Mouse (Mus musculus) hindbrain, postnatal 0 days (tissue): Measurements from ENCODE around the gene Fam186b. TPM values are rescaled to one million over a fixed set of nuclear protein-coding genes. Genes with fewer than 3 reads are reported as not detected.

ENCODE experiments used
- ATAC-seq: fragments of 200-750 bp; cut with Nextera tagmentation; 2 replicates; pipeline ENCODE4 v1.8.0; 2017; ENCODE audit warnings: mild to moderate bottlenecking, moderate TSS enrichment, moderate library complexity
- DNase-seq: peaks from one replicate; pipeline ENCODE4 v3.0.0-alpha.2; 2015; ENCODE audit warnings: low spot score
- H3K27ac ChIP-seq: fragments of 300-500 bp; sonication (generic); 2 replicates; pipeline ENCODE4 v1.5.1; 2014; ENCODE audit warnings: mild to moderate bottlenecking
- H3K27me3 ChIP-seq: fragments of 300-500 bp; sonication (generic); 2 replicates; pipeline ENCODE4 v1.6.1; 2014; ENCODE audit warnings: low read length, mixed read lengths; ENCODE audit not compliant: insufficient read depth
- H3K36me3 ChIP-seq: fragments of 300-500 bp; sonication (generic); 2 replicates; pipeline ENCODE4 v1.6.1; 2014; ENCODE audit warnings: low read length, mixed read lengths; ENCODE audit not compliant: insufficient read depth
- H3K4me1 ChIP-seq: fragments of 300-500 bp; sonication (generic); 2 replicates; pipeline ENCODE4 v1.6.1; 2014; ENCODE audit warnings: antibody characterized with exemption, low read length, mixed read lengths; ENCODE audit not compliant: insufficient read depth
- H3K4me2 ChIP-seq: fragments of 300-500 bp; sonication (generic); 2 replicates; pipeline ENCODE4 v1.6.1; 2014; ENCODE audit warnings: low read depth, mild to moderate bottlenecking, low read length, moderate library complexity, mixed read lengths
- H3K4me3 ChIP-seq: fragments of 300-500 bp; sonication (generic); 2 replicates; pipeline ENCODE4 v1.5.1; 2014; ENCODE audit warnings: low read length
- H3K9ac ChIP-seq: fragments of 300-500 bp; sonication (generic); replicated peaks from 2 replicates; pipeline ENCODE4 v1.6.1; 2014; ENCODE audit warnings: mild to moderate bottlenecking, low read length, moderate library complexity, mixed read lengths
- H3K9me3 ChIP-seq: fragments of 300-500 bp; sonication (generic); 2 replicates; pipeline ENCODE4 v1.6.1; 2016; ENCODE audit warnings: low read length, mixed read lengths
- CTCF ChIP-seq: IDR thresholded peaks from 2 replicates; pipeline ENCODE4 v1.5.1; 2016; ENCODE audit warnings: antibody characterized with exemption, control low read depth, low read depth
- WGBS: fragments of 180-500 bp; shearing (Covaris S2); extraction: QIAGEN DNeasy Blood & Tissue Kit; methylation state at CpG from one replicate; pipeline ENCODE4 v1.1.7; 2014; 5-methylcytosine and 5-hydroxymethylcytosine counted together
- polyA plus RNA-seq: library from polyadenylated mRNA; unstranded; fragments of >200 nt; fragmentation: Nextera tagmentation; extraction: Ambion mirVana; gene quantifications from 2 replicates; pipeline ENCODE4 v1.2.1, GENCODE M21; 2015
- total RNA-seq: library from RNA; depleted of rRNA; stranded (reverse); fragments of >200 nt; gene quantifications from 2 replicates; pipeline ENCODE4 v1.2.3, GENCODE M21; 2014

Gene Fam186b
- total and polyA plus RNA-seq, 2 experiments from 2014 or later: 1.3 TPM

- peaks cover 62% of the 10 kb centered on the region for H3K36me3 ChIP-seq
- DNase-seq (no peak), ATAC-seq (no peak)
- no peak overlapping the region for H3K4me2 ChIP-seq
- H3K4me3 ChIP-seq: no peak overlapping the region
- H3K9ac ChIP-seq: no peak overlapping the region
- H3K27me3 ChIP-seq: no peaks in the 10 kb centered on the region
- H3K9me3 ChIP-seq: no peaks in the 10 kb centered on the region
- no peaks in the 10 kb centered on the region for H3K4me1 ChIP-seq
- no peak overlapping the region for H3K27ac ChIP-seq
- no peak; the same call in 1 of the 2 replicates for TF ChIP-seq CTCF
- 84% methylated on average over 9 of the region's 9 CpGs for WGBS
Observed at GRCm38 (mm10) chr15:99320978-99321377, 25.3 kb upstream of the Fam186b start.

GRCm38 (mm10) chr15:99320168-99320674 is 24.5 kb upstream of the Fam186b start:
- no peak for DNase-seq
- Histone ChIP-seq H3K4me2 (no peak overlapping the region), H3K4me1 (no peaks in the 10 kb centered on the region), H3K9me3 (no peaks in the 10 kb centered on the region), H3K4me3 (no peak overlapping the region), H3K9ac (no peak overlapping the region), H3K27me3 (no peaks in the 10 kb centered on the region), H3K36me3 (peaks cover 62% of the 10 kb centered on the region), H3K27ac (no peak overlapping the region; the same call in 1 of the 2 replicates)
- TF ChIP-seq CTCF: no peak
- ATAC-seq: no peak
- WGBS: 77% methylated on average over 10 of the region's 10 CpGs

GRCm38 (mm10) chr15:99319411-99319871 is 23.8 kb upstream of the Fam186b start:
- Histone ChIP-seq H3K4me1 (no peaks in the 10 kb centered on the region), H3K4me3 (no peak overlapping the region), H3K27me3 (no peaks in the 10 kb centered on the region), H3K9me3 (no peaks in the 10 kb centered on the region), H3K4me2 (no peak overlapping the region), H3K9ac (no peak overlapping the region), H3K36me3 (peaks cover 62% of the 10 kb centered on the region), H3K27ac (peak overlapping the region; percentile 74; the same call in 1 of the 2 replicates)
- WGBS: 55% methylated on average over 3 of the region's 3 CpGs
- DNase-seq (no peak), ATAC-seq (no peak)
- TF ChIP-seq CTCF: no peak

- Histone ChIP-seq H3K27me3 (no peaks in the 10 kb centered on the region), H3K9ac (no peak overlapping the region), H3K4me1 (no peaks in the 10 kb centered on the region), H3K36me3 (peaks cover 62% of the 10 kb centered on the region), H3K9me3 (no peaks in the 10 kb centered on the region), H3K4me3 (no peak overlapping the region), H3K27ac (peak overlapping the region; percentile 74; the same call in 1 of the 2 replicates), H3K4me2 (no peak overlapping the region)
- WGBS: 74% methylated on average over 14 of the region's 14 CpGs
- TF ChIP-seq CTCF: no peak
- peak; percentile 18 for DNase-seq
- ATAC-seq: no peak
Observed at GRCm38 (mm10) chr15:99318861-99319410, 23.2 kb upstream of the Fam186b start.

- H3K36me3 ChIP-seq: peaks cover 67% of the 10 kb centered on the region
- H3K4me2 ChIP-seq: no peak overlapping the region
- no peak for TF ChIP-seq CTCF
- DNase-seq: no peak
- no peak for ATAC-seq
- H3K9ac ChIP-seq: no peak overlapping the region
- H3K27ac ChIP-seq: peak overlapping the region; percentile 74
- WGBS: 85% methylated on average over 6 of the region's 6 CpGs
- H3K9me3 ChIP-seq: no peaks in the 10 kb centered on the region
- no peaks in the 10 kb centered on the region for H3K4me1 ChIP-seq
- no peaks in the 10 kb centered on the region for H3K27me3 ChIP-seq
- no peak overlapping the region for H3K4me3 ChIP-seq
Observed at GRCm38 (mm10) chr15:99318071-99318470, 22.4 kb upstream of the Fam186b start.

GRCm38 (mm10) chr15:99317267-99317651 is 21.6 kb upstream of the Fam186b start:
- peak; percentile 43; the same call in 1 of the 2 replicates for TF ChIP-seq CTCF
- no peaks in the 10 kb centered on the region for H3K27me3 ChIP-seq
- 74% methylated on average over 2 of the region's 2 CpGs for whole genome bisulfite sequencing
- H3K27ac ChIP-seq: peak overlapping the region; percentile 74
- DNase-seq: peak; percentile 22
- no peak overlapping the region for H3K4me3 ChIP-seq
- no peak overlapping the region for H3K9ac ChIP-seq
- ATAC-seq: 0 out of 2 replicates have a peak, but pooled peaks have one; percentile 41
- no peaks in the 10 kb centered on the region for H3K4me1 ChIP-seq
- no peak overlapping the region for H3K4me2 ChIP-seq
- H3K9me3 ChIP-seq: no peaks in the 10 kb centered on the region
- peaks cover 65% of the 10 kb centered on the region for H3K36me3 ChIP-seq
